In the genomic region with DNA sequence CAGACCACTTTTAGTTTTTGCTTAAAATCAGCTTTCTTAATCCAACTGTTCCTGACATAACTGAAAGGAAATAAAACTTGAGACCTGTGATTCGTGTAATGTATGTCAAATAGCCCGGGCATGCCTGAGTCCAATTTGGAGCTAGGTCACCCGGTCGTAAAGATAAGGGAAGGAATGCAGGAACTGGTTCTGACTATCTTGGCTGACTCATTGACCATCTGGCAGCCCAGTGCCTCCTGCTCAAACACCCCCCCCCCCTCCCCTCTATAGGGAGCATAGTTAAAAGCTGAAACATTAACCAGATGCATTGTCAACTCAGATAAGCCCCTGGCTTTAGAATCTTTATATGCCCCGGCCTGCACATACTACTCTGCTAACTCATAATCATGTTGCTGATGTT, we compare ENCODE assay signal across 24 mouse cellular contexts. TPM values are rescaled to one million over a fixed set of nuclear protein-coding genes. Genes with fewer than 3 reads are reported as not detected.
DNase-seq lines count a peak whose midpoint lies in the region; ATAC-seq and TF ChIP-seq lines count a peak whose summit lies in the region.
"Not testable (repeated sequence)": the region's sequence is repeated elsewhere in the genome, so short reads cannot be mapped to it uniquely, and the experiment has no call there.
"Had no signal": no experiment of that assay in that cellular context is flagged by ENCODE, and none has a peak within 500 bp of the region (broad histone marks: within the 10 kb centered on the region; RNA-seq: fewer than 3 reads in every experiment).

No protein-coding gene starts in this region.

- not testable (repeated sequence) for H3K79me2 ChIP-seq in myocyte (ENCODE audit: control insufficient read depth, insufficient read depth)

- not testable (repeated sequence) for H3K9me3 ChIP-seq in heart, embryonic 11.5 days (replicated peaks; ENCODE audit: control insufficient read depth, low read length); heart, embryonic 16.5 days (replicated peaks; ENCODE audit: control insufficient read depth, low read length); intestine, embryonic 15.5 days; liver, embryonic 11.5 days (ENCODE audit: control insufficient read depth, low read length)

- DNase-seq in 3T3-L1 (ENCODE audit: low read depth, low spot score) = peak; percentile 76
- DNase-seq in embryo, embryonic 10.5 days (ENCODE audit: low spot score) = peak; percentile 0
- not testable (repeated sequence) for DNase-seq in liver, embryonic 11.5 days (ENCODE audit: low spot score)
- peak; percentile 5 to 43 for DNase-seq in urinary bladder, adult 18-20 months (ENCODE audit: low spot score in 2 of 2)

- not testable (repeated sequence) for H3K4me1 ChIP-seq in heart, embryonic 11.5 days (ENCODE audit: control insufficient read depth, insufficient read depth, low read length); heart, embryonic 16.5 days (ENCODE audit: control insufficient read depth, insufficient read depth, low read length); intestine, embryonic 15.5 days (replicated peaks); liver, embryonic 11.5 days (replicated peaks; ENCODE audit: control insufficient read depth, insufficient read depth, low read length)

- not testable (repeated sequence) for H3ac ChIP-seq in myocyte (ENCODE audit: control insufficient read depth, insufficient read length)

- H3K4me2 ChIP-seq in heart, embryonic 11.5 days; heart, embryonic 16.5 days (ENCODE audit: low read depth, low read length); intestine, embryonic 15.5 days (replicated peaks); liver, embryonic 11.5 days: not testable (repeated sequence)
- H3K4me2 ChIP-seq in myocyte (ENCODE audit: low read depth) = peak overlapping the region; percentile 8

- not testable (repeated sequence) for H3K27me3 ChIP-seq in heart, embryonic 11.5 days (ENCODE audit: control insufficient read depth, insufficient read depth, low read length); heart, embryonic 16.5 days (ENCODE audit: control insufficient read depth, insufficient read depth, low read length); intestine, embryonic 15.5 days (replicated peaks); liver, embryonic 11.5 days (replicated peaks; ENCODE audit: control insufficient read depth, insufficient read depth, low read length); myocyte (ENCODE audit: control insufficient read depth, insufficient read depth, insufficient read length)

- not testable (repeated sequence) for H3K36me3 ChIP-seq in heart, embryonic 11.5 days (ENCODE audit: control insufficient read depth, insufficient read depth, low read length); heart, embryonic 16.5 days (ENCODE audit: control insufficient read depth, insufficient read depth); intestine, embryonic 15.5 days; liver, embryonic 11.5 days (ENCODE audit: control insufficient read depth, insufficient read depth, low read length); myocyte (ENCODE audit: control insufficient read depth, insufficient read depth)

- 7% methylated on average over 5 of the region's 5 CpGs for WGBS in heart, embryonic 11.5 days (ENCODE audit: insufficient replicate concordance)
- 5% methylated on average over 5 of the region's 5 CpGs for WGBS in heart, embryonic 16.5 days
- WGBS in intestine, embryonic 15.5 days = 12% methylated on average over 5 of the region's 5 CpGs
- whole genome bisulfite sequencing in liver, embryonic 11.5 days = 16% methylated on average over 5 of the region's 5 CpGs

- not testable (repeated sequence) for H3K9ac ChIP-seq in heart, embryonic 11.5 days (ENCODE audit: low read depth, low read length); heart, embryonic 16.5 days (ENCODE audit: low read length); intestine, embryonic 15.5 days; liver, embryonic 11.5 days (ENCODE audit: low read depth, low read length)

- ATAC-seq in heart, embryonic 11.5 days (replicated peaks; ENCODE audit: insufficient number of reproducible peaks, low FRiP score, low TSS enrichment) = peak; percentile 83
- peak; percentile 80 for ATAC-seq in heart, embryonic 16.5 days (replicated peaks; ENCODE audit: extremely low read depth, insufficient read depth, low FRiP score)
- peak; percentile 98 for ATAC-seq in intestine, embryonic 15.5 days
- ATAC-seq in liver, embryonic 11.5 days (replicated peaks; ENCODE audit: low FRiP score) = peak; percentile 76

- H3K4me3 ChIP-seq in heart, embryonic 11.5 days (ENCODE audit: low read depth, low read length); heart, embryonic 16.5 days (ENCODE audit: low read length); intestine, embryonic 15.5 days (replicated peaks); liver, embryonic 11.5 days (ENCODE audit: low read depth, low read length); myocyte: not testable (repeated sequence)

- H3K27ac ChIP-seq in heart, embryonic 11.5 days (ENCODE audit: low read depth, low read length); heart, embryonic 16.5 days (ENCODE audit: low read length); intestine, embryonic 15.5 days; liver, embryonic 11.5 days (ENCODE audit: low read depth, low read length): not testable (repeated sequence)

- TF ChIP-seq POLR2A in myocyte (IDR thresholded peaks at IDR 0.05; ENCODE audit: insufficient read length, low read depth) = not testable (repeated sequence)

RNA-seq across cellular contexts. Expression of a gene that starts 49.7 kb away (rescaled TPM):
- polyA plus RNA-seq in heart, embryonic 11.5 days (2014; fragmentation: Nextera tagmentation; extraction: Ambion mirVana) = not detected in 2 replicates
- polyA plus RNA-seq in heart, embryonic 16.5 days (2015; fragmentation: Nextera tagmentation; extraction: Ambion mirVana) = not detected in 2 replicates
- polyA plus RNA-seq in intestine, embryonic 15.5 days (2015; fragmentation: Nextera tagmentation; extraction: Ambion mirVana) = not detected in 2 replicates
- not detected in 2 replicates for polyA plus RNA-seq in liver, embryonic 11.5 days (2014; fragmentation: Nextera tagmentation; extraction: Ambion mirVana)
- not detected for polyA plus RNA-seq in myocyte (2012; fragmentation: generic; extraction: Trizol)
- polyA plus RNA-seq: activated CD4-positive, CD25-positive, alpha-beta regulatory T cell, adult 4 months; adrenal gland, adult 2 months; brain, embryonic 14.5 days; embryonic facial prominence, embryonic 14.5 days; erythroblast, embryonic 14.5 days; forebrain, embryonic 11.5 days; forebrain, embryonic 16.5 days; hindbrain, embryonic 10.5 days; hindbrain, embryonic 15.5 days; inflammation-experienced regulatory T-cells, adult 6 months; limb, embryonic 10.5 days; limb, embryonic 15.5 days; lung, adult 2 months; macrophage; midbrain, embryonic 13.5 days; neural tube, embryonic 14.5 days had no signal
